Mouse (Mus musculus) adrenal gland, adult (tissue): ENCODE results near the gene Sorcs2.
A peak's percentile ranks its signal among the peaks of the same experiment; 100 is the strongest.

ENCODE experiments used
- DNase-seq, 2 experiments: peaks; one replicate each; pipeline ENCODE4 v3.0.0; 2022 to 2023; ENCODE audit warnings: low spot score in 1 of 2; ENCODE audit not compliant: inconsistent age in 2 of 2

Gene Sorcs2

DNA sequence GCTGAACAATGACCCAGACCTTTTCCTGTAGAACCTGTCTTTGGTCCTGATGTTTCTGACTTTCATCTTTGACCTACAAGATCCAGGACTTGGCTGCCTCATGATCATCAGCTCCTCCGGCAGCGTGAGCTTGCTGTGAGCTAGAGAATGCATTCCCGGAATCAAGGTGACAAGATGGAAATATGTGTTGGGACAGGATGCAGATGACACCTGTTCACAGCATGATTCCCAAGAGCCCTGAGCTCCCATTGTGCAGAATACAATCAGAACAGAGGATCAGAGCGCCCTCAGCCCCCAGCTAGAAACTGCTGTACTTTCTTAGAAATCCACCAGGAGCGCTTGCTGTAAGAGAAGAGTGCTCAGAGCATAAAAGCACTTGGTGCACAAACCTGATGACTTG, 311.0 kb downstream of the Sorcs2 start:
- DNase-seq = no peak

DNA sequence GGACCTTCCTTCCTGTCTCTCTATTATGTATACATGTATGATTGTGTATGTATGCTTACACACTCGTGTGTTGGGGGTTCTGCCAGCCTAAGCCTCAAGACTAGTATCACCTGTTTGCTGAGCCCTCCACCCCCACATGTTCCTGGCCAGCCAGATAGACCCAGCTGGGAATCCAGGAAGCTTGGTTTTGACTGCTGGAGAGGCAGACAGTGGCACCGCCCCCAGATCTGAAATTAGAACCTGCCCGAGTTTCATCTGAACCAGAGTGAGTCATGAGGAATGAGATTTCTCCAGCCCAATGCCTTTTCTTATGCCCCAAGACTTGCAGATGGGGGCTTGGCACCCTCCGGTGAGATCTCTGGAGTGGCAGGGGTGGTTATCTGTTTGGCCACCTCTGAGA, 312.3 kb downstream of the Sorcs2 start:
- DNase-seq = peak in 1 of 2 experiments; percentile 58

DNA sequence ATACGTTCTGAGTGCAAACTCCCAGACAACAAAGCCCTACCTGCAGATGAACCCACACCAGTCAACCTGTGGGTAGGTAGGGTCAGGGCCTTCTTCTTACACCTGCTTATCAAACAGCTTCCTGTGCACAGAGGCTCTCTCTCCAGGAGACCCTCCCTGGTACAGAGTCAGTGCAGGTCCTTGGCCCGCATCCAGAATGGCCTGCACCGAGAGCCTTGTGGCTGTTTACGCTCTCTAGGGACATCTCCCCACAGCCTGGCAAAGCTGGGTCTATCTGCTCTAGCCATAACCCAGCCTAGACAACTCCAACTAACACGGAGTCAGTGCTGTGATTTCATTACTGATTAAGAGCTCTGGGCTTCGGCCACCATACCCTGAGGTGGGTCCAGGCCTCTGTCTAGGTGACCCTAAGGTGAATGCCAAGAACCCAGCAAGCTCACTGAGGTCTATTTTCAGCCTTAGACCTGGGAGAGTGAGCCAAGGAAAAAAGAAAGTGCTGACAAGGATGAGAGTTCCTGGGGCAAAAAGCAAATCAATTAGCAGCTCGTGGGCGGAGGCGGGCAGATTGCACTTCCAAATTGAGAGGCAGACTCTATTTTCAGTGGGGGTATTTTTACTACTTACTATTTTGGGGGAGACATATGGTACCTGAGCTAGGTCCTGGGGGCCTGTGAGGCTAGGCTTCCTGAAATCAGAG, 313.9 kb downstream of the Sorcs2 start:
- DNase-seq = no peak

DNA sequence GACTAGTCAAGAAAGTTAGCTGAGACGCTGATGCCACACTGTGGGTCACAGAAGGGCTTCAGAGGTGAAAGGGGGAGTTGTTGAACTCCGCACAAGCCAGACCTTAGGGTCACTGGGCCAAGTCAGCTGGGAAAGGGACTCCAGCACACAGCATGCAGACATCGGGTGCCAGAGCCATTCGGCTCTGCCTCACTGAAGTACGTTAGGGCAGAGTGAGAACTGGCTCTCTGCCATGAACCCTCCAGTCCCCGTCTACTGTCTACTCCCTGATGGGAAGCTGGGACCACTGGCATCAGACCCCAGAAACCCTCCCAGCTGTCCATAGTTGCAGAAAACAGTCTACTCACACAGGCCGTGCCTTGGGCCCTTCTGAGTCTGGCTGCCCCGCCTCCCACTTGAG, 316.9 kb downstream of the Sorcs2 start:
- DNase-seq = no peak

DNA sequence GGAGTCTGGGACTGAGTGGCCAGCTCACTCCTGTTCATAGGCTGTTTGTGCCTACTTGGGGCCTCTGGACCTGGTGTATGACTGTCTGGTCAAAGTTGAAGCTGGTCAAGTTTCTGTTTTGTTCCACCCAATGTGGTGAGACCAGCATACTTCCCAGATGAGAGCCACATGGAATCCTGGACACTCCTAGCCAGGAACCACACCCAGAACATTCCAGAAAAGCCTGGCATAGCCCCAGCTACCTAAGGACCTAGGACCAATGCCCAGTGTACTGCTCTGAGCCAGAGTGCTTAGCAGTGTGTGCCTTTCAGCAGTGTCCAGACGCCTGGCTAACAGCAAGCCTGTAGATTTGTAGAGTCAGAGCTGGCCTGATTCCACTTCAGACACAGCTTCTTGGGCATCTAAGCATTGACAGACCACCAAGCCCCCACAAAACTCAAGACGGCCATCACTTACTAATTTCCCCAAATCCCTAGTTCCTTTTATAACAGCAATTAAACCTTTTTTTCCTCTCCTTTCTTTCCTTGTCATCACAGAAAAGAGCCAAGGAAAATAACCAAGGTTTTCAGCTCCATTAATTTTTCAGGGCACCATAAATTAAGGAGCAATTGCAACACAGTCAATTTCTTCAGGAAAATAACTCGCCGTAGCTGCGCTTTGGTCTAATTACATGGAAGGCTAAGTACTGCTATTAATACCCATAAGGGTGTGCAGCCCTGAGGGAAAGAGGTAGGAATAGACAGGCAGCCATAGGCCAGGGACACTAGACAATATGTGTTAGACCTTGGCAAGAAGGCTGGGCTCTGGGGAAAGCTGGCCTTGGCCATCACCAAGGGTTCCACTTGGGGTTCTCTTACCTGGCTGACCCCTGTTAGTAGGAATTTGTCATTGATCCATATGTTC, 322.5 kb downstream of the Sorcs2 start:
- DNase-seq = peak in 1 of 2 experiments; percentile 59

DNA sequence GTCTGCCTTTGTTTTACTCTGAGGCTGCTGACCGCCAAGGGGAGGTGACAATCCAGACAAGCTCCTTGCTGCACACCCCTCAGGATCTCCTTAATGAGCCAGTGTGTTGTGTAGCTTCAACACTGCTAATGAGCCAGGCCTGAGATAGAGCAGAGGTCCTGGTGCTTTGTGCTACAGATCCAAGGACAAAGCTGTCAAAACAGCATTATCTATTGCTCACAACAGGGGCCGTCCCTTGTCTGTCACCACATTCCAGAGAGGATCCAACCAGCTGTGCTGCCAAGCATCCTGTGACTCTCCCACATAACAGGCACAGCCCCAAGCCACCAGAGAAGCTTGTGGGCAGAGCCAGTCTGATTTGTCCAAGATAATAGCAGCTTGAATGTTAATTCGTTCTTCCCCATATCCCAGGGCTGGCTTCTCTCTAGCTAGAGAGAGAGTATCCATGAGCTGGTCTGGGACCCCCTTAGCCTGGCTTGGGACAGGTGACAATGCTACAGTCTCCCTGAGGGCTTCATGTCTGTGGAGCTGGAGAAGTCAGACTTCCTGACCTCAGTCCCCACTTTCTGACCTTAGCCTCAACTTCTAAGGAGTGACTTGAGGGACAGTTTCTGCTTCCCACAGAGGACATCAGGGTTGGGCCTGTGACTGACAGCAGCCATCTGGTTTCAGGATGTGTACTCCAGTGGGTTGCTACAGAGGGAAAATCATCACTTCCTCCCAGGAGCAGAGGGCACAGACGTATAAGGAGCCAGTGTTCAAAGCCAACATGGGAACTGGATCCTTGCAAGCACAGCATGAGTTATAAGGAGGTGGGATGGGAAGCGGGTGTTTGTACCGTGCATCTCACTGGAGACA, 328.2 kb downstream of the Sorcs2 start:
- DNase-seq = peak; percentile 74 to 87

DNA sequence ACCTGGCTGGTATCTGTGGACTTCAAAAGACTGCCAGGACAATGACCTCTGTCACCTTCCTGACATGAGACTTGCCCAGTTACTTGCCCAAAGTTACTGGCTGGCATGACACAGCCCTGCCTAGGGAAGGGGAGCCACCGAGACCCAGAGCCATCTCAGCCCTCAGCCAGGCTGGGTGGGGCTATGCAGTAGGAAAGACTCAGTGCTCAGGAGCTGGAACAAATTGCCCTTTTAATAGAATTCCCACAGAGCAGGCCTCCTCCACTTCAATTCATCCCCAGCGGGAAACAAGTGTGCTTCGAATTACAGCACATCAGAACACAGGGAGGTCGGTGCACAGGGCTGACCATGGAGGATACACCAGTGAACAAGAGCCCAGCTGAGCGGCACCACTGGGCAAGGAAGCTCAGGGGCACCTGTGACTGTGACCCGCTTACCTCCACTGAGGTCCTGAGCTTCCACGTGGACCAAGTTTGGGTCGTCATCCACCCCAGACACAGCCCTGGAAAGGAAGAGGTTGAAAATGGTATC, 330.2 kb downstream of the Sorcs2 start:
- no peak for DNase-seq

DNA sequence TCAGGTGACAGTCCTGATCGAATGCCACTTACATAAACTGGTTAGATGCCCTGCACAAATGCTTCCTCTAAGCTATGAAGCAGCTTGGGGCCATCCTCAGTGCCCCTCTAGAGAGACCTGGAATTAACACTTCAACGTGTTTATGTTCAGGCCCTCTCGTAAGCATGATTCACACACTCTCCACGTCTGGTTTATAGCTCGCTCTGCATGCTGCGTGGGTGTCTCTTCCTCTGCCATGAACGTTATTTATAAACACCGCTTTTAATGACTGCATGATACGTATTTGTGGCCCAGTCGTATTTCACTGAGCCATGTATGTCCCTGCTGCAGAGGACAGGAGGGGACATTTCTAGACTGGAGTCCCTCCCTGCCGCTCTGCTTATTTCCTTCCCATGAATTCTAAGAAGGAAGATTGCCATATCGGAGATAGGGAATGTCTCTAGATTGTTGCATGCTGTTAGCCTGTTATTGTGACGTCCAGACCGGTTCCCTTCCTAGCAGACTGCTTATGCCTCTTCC, 340.1 kb downstream of the Sorcs2 start:
- no peak for DNase-seq

DNA sequence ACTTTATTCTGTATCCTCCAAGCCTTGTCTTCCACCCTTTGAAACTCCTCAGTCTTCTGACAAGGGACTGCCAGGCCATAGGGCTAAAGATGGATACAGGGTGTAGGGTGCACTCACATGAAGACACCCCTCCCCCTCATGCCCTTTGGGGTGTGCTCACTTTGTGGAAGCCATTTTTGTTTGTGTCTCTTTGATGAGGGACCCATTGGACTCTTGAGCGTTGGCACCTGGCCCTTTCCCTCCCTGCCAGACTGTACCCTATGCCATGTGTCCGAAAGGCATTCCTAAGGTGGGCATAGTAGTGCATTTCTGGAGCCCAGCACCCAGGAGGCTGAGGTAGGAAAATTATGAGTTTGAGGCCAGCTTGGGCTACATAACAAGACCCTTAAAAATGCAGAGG, 341.0 kb downstream of the Sorcs2 start:
- no peak for DNase-seq

DNA sequence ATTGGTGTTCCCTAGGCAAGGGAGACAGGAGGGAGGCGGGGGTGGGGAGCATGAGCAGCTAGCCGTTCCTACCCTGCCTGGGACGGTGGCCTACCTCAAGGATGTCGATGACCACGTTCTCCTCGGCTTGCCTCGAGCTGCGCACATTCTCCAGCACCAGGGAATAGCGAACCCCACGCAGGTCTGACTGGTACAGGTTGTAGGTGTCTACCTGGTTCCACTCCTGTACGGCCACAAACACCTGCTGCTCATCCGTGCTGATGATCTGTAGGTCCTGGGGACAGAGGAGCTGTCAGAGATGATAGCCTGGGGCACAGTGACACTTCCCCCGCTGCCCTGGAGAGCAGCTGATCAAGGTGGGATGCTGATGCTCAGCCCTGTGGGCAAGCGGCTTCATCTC, 342.1 kb downstream of the Sorcs2 start:
- no peak for DNase-seq

DNA sequence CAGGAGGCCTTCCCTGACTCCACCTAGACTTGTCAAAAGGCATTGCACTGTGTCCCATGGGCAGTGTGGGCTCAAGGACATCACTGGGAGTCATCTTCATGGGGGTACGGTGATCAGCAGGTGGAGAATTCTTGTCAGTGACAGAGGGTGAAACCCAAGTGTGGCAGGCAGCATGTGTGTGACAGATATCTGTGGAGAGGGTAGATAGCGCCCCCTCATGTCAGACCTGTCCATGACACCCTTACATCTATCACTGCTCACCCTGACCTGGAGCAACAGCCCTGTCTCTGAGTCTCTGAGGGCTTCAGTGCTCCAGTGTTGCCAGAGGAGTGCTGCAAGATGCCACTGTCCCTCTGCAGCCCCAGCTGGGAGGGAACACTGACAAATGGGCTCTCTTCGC, 343.4 kb downstream of the Sorcs2 start:
- DNase-seq = peak in 1 of 2 experiments; percentile 46

DNA sequence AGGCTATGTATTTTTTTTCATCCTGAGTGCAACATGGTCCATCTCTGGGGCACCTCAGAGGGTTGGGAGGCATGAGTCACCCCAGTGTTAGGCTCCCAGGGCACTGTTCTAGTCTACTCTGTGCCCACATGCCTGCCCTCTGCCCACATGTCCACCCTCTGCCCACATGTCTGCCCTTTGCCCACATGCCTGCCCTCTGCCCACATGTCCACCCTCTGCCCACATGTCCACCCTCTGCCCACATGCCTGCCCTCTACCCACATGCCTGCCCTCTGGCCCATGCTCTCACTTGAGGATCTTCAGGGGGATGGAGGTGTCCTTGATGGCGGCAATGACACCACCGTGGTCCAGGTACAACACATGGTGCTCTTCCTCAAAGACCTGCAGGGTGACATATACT, 354.8 kb downstream of the Sorcs2 start:
- no peak for DNase-seq

DNA sequence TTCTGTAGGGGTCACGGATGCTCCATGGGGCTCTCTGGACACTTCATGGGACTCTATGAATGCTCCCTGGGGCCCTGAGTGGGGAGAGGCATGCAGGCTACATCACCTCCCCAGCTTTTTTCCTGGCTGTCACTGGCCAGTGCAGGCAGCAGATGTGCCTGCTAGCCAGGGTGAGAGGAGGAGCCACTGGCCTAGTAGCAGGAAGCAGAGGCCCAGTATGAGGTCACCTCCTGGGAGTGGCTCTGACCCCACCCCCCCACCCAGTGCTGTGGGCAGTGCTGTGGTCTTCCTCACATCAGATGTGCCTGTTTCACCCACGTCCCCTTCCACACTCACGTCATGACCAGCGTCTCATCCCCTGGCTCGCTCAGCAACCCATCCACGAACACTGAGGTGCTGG, 356.2 kb downstream of the Sorcs2 start:
- no peak for DNase-seq

DNA sequence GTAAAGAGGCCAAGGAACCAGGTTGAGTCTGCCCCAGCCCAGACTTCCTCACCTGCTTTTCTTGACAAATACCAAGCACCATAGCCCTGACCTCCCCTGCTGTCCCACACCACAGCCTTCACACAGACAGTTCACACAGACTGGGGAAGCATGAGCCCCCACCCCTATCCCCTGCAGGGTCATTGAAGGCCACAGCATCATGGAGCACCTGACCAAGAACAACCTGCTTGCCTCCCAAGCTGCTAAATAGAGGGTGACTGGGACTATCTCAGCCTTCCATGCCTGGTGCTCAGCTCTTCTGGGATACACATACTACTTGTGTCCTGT, 356.7 kb downstream of the Sorcs2 start:
- no peak for DNase-seq

DNA sequence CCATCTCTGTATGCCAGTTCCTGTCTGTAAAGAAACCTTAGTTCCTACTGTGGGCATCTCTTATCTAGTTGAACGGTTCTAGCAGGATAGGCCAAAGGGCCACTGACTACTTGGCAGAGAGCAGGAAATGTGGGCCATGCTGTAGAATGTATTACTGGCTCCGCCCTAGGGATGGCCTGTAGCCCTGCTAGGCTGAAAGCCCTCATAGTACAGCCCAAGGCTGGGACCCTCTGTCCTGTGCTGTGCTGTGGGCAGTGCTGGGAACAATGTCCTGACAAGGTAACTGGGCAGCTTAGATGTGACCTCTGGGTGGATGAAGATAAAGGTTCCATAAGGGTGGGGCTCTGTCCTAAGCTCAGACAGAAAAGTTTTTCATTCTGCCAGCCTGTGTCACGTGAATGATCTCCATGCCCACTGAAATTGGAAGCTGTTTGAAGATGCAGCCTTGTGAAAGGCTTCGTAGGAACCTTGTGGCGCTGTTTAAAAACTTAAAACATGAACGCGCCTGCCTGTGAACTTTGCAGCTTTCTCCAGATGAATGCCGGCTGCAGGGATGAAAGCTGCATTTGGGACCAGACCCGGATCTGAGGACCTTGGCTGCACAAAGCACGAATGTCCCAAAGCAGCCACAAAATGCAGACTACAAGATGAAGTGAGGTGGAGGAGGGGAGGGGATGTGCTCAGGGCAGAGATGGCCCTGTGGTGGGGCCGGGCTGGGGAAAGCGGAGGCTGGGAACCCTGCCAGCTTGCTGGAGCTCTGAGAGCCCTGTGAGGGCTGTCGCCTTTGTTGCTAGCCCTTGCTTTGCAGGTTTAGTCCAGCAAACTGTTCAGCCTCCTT, 357.3 kb downstream of the Sorcs2 start:
- peak; percentile 39 to 68 for DNase-seq

DNA sequence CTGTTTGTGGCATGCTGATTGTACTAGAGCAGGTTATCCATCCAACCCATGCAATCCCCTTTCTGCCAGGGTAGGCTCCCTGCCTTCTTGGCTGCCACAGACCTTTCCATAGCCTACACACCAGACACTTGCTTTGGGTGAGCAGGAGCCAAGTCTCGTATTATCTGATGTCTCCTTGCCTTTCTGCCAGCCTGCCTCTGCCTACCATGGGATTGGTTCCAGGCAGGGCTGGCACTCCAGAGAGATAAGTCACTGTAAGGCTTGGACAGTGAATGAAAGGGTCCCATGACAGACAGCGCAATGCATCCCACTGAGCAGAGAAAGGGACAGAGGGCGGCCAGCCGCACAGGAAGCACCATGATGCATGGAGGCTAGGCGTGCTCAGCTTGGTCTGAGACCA, 358.3 kb downstream of the Sorcs2 start:
- DNase-seq = peak in 1 of 2 experiments; percentile 38

DNA sequence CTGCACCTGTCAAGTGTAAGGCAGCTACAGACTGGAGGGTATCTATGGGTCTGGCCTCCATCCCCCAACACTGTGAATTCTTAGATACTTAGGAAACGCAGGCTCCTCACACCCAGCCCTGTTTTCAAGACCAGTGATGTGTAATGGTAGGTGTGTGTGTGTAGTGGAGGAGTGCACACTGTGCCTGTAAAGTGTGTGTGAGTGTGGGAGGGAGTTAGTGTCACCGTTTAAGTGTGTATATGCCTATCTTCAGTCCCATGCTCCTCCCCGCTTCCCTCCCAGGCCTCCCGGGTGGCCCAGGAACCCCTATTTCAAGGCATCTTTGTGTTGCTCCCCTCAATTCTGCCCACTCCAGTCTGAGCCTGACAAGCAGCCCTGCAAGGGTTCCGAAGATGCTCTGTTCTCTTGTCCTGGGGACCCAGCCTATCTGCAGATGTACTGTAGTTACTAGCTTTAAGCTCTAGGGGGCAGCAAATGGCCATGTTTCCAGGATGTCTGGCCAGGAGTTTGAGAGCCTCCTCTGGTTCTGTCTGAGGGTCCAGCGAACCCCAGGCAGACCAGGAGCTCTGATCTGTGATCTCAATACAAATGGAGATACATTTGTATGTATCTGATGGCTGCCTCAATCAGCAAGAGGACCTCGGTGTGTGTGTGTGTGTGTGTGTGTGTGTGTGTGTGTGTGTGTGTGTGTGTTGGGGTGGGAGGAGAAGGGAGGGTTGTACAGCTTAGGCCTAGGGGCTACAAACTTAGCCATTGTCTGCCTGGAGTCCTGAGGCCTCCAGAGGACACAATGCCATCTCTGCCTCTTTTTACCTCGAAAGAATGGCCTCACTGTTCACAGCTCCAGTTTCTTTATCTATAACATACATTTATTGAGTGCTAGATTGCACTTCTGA, 364.2 kb downstream of the Sorcs2 start:
- peak; percentile 33 to 82 for DNase-seq

DNA sequence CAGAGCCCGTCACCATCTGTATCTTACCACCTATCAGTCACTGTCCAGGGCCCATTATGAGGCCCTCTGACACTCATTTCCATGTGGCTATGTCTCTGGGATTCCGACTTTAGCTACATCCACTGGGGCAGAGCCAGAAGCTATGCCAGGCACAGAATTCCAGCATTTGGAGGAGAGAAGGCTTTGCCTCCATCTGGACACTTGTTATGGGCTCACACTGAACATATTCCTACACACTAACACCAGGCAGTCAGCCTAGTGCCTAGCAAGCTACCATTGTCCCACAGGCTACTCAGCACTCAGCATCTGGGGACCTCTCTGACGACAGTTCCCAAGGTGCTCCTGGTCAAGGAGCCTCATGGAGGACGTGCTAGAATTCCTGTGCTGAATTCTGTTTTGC, 372.9 kb downstream of the Sorcs2 start:
- DNase-seq = no peak

DNA sequence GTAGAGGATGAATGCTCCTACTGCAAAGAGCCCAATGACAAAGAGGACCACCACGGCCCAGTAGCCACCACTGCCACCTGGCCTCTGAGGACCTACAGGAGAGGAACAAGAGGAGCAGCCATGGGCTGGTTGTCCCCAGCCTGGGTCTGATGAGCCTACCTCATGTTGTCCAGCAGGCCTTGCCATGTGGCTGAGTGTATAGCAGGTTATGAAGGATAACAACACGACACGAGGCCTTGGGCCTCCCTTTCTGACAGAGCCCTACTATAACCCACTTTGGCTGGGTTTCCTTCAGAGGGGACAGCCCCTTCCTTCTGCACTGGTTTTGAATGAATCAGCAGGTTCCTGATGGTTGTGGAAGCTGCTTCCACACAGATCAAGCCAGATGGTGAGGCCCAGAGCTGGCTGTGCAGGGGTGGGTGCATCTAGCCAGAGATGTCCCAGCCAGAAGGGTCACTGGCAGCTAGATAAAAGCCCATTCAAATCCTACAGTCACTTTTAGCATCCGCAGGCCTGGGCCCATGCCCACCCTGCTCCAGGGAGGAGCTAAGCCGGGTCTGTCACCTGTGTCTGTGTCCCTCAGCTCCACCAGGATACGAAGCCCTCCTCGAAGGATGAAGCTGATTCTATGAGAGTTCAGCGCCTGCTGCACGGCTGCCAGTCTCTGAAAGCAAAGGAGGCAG, 373.8 kb downstream of the Sorcs2 start:
- no peak for DNase-seq
